Mouse (Mus musculus) spleen, adult 2 months (tissue): ENCODE measurements at regions not wholly inside any gene's neighbourhood (a gene's known extent, or its start where the extent isn't known, plus 50 kb on each side); places are given as distances from the start of the nearest gene placed in this dataset.

Experiments used
- CTCF ChIP-seq: fragments of 200-500 bp; IDR thresholded peaks from 2 replicates; pipeline ENCODE4 v1.5.1; 2011; ENCODE audit warnings: mild to moderate bottlenecking, inconsistent platforms; ENCODE audit not compliant: insufficient read depth, insufficient read length, insufficient replicate concordance; ENCODE audit errors: extremely low read depth
- POLR2A ChIP-seq: fragments of 200-500 bp; IDR thresholded peaks from 2 replicates; pipeline ENCODE4 v1.6.1; 2011; ENCODE audit warnings: low read depth, low read length, inconsistent platforms

GRCm38 (mm10) chr1:184365026-184365425 is 330.9 kb upstream of the 1700056E22Rik start:
- TF ChIP-seq CTCF (no peak), POLR2A (no peak)
